Mouse (Mus musculus) lung, postnatal 36 days (tissue): ENCODE results near the gene Lrrc7.

Experiments
- DNase-seq: peaks from one replicate; pipeline ENCODE4 v3.0.0; 2022; ENCODE audit warnings: mixed read lengths

Gene Lrrc7

DNA sequence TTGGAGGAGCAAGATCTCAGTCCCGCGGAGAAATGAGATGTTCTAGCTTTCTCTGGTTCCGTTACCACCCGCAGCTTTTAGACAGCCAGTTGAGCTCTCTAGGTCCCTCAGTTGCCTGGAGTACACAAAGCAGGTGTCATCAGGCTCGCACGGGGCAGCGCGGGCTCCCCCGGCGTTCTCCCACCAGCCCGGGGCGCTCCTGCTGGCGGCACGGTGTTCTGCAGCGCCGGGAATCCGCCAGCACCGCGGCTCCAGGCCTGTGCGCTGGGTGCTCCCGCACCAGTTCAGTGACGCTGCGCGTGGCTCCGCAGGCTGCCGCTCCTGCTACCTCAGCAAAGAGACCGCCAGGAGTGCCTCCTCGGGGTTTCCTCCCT lies at the start of gene Lrrc7:
TSS of gene Lrrc7 (minus strand) at position 235 of the 374 bp plus-strand sequence.
- no peak for DNase-seq

DNA sequence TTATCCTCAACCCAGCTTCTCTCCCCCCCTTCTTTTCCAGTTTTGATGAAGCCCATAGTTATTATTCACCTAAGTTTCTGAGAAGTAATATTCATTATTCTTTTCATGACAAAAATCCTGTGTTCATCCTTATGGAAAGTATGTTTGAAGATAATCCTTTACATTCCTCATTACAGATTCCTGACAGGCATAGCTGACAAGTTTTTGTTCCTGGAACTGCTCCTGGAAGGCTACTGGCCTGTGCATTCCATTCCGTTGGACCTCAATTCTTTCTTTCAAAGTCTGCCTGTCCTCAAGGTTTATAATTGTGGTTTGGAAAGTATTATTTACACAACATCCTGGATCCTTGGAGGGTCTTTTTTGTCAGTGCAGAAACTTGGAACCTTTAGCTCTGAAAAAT lies 45.0 kb upstream of the Lrrc7 start:
- no peak for DNase-seq

DNA sequence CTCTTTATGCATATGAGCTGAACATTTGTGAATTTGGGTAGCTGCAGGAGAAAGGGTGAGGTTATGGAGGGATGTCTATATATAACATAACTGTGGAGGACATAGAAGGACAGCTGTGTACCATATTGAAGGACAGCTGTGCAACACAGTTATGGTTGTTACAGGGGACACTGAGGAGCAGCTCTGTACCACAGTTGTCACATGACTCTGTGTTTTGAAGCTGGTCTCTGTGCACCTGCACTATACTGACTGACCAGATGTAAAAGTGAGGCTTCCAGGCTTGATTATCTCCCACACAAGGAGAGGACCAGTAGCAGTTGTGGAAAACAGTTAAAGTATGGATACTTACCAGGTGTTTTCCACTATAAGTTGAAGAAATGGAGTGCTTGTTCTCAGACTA lies 43.3 kb upstream of the Lrrc7 start:
- DNase-seq = no peak

DNA sequence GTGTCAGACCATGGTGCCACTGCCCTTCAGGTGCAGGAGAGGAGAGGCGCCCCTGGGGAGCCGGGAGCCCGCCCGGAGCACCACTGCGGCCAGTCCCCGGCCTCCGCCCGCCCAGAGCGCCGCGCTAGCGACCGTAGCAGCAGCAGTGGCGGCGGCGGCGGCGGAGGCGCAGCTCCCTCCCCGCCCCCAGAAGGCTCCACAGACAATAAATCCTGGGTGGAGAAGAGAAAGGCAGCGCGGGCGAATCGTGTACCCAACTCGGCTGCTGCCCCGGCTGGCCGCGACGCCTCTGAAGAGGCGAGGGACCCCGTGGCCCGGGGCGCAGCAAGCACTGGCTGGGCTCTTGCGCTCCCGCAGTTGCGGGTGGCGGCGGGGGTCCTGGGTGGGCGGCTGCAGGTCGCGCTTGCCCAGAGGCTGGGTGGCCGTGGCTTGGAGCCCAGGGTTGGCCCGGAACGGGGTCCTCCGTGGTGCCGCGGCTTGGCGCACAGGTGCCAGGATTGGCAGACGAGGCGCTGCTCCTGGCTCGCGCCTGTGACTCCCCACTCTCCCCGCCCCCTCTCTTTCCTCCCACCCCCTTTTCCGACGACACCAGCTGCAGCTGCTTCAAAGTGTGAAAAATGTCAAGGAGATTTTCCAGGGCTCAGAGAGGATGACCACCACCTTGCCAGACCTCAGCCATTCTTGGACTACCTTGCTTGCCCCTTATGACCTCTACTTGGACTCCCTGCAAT lies 600 bp downstream of the Lrrc7 start:
- DNase-seq = no peak

DNA sequence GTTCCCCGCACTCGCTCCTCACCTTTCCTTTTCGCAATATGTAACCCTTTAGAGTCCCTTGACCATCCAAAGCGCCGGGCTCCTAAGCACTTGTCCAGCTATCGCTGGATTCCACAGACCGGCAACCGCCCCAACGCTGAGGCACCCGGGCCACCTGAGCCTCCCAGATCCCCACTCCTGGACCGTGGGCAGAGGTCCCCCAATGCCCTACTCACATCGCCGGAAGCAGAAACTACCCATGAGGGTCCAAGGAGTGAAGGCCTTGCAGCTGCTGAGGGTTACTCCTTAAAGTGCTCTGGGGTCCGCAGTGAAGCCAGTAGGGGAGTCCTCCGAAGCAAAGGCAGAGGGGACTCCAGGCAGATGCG lies 1.1 kb downstream of the Lrrc7 start:
- no peak for DNase-seq

DNA sequence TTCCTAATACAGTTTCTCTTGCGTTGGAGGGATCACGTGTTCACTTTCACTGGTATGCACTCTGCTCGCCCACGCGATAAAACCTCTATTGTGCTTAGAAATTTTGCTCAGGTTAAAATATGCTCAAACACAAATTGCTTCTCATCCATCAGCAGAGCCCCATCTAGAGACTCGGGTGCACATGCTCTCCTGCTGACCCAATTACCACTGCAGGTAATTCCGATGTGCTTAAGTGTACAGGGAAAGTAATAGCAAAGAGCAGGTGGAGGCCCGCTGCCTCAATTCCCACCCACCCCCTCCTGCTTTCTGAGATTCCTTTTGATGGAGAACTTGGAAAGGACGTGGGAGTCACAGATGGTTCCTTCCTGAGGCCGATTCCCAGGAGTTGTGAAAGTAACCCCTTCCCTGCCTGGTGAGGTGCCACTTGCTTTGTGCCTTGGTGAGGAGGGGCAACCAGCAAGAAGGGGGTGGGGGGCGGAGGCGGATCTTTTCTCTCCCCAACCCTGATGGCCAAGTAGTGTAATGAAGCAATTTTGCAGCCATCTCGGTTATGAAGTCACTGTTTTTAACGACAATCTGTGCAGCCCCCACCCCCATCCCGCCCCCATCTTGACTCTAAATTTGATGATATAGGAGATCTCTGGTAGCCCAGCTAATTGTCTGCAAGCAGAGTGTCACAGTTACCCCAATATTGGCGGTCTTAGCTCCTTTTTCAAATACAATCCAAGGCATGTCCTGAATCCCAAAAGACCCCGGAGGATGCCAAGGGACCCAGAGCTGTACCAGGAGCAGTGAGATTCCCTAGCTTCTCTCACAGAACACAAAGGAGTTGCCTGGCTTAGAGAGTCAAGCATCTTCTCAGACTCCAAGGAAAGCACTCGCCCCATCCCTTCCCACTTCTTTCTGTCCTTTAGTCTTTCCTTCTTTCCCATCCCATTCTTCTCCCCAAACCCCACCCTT lies 2.0 kb downstream of the Lrrc7 start:
- DNase-seq = peak; percentile 2

DNA sequence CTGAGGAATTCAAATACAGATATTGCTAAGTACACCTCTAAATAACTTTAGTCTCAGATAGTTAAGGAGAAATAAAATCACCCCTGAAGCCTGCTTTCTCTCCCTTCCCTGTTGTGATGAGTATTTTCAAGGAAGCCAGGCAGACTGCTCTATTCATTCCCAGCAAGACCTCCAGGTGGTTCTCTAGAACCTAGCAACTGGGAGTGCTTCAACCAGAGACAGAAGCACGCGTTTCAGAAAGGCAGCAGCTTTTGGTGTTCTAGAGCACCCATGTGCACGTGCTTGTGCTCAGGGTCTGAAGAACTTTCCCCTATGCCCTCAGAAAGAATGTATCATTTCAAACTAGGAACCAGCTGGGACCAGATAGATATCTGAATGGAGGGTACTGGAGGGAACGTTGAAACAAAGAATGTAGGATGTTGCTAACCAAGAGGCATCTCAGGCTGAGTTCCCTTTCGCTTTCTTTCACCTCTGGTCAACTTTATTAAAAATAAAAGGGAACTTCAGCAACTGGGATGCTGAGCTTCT lies 2.8 kb downstream of the Lrrc7 start:
- DNase-seq = no peak

DNA sequence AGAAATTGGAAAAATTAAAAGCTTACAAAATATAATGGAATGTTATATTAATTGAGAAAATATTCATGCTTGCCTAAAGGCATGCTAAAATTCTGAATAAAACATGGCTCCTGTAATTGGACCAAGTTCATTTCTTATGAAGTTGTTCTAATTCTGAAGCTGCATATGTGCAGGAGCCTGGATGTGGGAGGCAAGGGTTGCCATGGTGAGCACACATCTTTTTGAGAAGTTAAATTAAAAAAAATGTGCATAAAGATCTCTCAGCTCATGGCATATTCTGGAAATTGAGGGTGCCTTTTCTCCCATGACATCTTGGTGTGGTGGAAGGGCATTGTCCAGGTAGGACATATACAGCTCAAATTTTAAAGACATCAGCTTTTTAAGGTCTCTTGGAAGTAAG lies 3.4 kb downstream of the Lrrc7 start:
- DNase-seq = no peak

DNA sequence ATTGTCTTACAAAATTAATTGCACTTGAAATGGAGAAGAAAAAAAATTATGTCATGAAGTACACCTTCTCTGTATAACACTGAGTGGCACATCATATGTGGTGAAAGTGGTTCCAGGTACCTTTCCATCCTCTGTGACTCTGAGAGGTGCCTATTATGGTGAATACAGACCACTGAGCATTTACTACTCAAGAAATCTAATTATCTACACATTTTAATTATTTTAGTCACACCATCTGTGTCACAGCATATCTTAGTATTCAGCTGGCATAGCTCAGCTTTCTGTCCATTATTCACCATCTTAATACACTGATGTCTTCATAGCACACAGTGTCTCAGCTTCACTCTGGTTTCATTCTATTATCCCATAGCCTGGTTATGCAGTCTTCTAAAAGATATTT lies 7.7 kb downstream of the Lrrc7 start:
- DNase-seq = no peak

DNA sequence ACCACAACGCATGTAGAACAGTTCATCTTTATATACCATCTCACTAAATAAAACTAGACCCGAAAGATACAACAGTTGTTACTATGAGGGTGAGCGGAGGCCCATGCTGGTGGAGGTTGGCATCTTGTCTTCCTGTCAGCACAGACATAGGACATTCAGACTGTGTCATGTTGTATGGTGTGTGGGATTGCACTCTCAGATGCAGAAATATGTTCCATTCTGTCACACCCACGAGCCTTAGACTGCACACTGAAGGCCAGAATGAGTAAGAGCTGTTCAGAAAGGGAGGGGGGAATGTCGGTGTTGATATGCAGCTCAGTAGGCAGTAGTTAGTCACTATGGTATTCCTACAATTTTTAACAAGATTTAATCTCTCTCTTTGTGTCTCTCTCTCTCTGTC lies 9.9 kb downstream of the Lrrc7 start:
- DNase-seq = no peak

DNA sequence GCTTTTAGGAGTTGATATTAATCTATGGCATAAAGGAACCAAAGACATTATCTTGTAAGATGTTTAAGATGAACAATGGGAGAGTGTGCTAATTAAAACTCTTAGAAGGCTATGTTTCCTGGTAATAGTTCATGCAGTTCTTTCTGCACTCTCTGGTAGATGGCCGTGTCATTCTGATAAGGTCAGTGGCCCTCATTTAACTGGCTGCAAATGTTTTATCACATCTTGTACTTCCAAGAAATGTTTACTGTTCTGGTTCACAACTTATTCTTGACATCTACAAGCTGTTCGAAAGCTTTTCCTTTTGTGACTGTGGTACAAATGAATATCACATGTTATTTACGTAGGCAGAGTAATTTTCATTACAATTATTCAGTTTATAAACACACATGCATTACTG lies 18.5 kb downstream of the Lrrc7 start:
- no peak for DNase-seq

DNA sequence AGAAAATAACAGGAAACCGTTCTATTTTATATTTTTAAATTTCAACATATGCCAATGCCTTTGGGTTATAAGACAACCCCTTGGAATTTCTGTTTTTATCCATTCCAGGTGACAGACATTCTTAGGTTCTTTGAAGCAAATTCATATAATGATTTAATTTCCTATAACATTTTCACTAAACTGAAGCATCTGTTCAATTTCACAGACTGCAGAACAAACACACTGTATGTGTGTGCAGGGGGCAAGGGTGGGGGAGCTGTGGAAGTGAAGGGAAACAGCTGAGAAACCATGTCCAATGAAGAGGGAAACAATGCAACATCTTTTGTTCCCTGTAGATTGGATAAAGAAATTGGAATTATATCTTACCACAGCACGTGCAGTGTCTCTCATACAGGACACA lies 29.2 kb downstream of the Lrrc7 start:
- DNase-seq = no peak

DNA sequence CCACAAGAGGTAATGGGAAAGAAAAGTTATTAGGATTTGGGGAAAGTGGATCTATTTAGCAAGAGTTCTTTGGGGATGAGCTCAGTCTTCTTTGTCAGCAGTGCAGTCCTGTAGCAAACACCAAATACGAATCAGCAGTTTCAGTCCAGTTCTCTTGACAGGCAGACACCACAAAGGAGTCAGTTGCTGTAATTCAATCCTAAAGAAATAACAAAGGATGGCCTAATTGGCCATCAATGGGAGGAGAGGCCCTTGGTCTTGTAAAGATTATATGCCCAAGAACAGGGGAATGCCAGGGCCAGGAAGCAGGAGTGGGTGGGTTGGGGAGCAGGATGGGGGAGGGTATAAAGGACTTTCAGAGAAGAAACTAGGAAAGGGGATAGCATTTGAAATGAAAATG lies 33.5 kb downstream of the Lrrc7 start:
- DNase-seq = no peak

DNA sequence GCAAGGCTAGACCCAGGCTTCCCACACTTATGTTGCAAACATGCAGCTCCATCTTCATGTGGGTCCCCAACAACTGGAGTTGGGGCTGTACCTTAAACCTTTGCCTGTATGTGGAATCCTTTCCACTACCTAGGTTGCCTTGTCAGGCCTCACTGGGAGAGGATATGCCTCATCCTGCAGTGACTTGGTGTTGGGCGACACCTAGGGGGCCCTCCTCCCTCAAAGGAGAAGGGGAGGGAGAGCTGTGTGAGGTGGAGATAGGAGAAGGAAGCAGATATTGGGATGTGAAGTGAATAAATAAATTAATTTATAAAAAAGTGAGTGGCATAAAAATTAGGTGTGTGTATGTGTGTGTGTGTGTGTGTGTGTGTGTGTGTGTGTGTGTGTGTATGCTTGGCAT lies 68.3 kb downstream of the Lrrc7 start:
- no peak for DNase-seq

DNA sequence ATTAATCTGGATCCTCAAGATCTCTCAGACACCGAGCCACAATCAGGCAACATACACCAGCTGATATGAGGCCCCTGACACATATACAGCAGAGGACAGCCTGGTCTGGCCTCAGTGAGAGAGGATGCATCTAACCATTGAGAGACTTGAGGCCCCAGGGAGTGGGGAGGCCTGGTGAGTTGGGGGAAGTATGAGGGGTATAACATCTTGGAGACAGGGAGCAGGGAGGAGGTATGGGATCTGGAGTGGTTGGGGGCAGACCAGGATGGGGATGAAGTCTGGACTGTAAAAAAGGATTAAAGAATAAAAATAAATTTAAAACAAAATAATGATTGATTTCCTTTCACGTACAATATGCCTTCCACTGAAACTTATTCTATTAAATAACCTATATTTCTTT lies 82.3 kb downstream of the Lrrc7 start:
- no peak for DNase-seq

DNA sequence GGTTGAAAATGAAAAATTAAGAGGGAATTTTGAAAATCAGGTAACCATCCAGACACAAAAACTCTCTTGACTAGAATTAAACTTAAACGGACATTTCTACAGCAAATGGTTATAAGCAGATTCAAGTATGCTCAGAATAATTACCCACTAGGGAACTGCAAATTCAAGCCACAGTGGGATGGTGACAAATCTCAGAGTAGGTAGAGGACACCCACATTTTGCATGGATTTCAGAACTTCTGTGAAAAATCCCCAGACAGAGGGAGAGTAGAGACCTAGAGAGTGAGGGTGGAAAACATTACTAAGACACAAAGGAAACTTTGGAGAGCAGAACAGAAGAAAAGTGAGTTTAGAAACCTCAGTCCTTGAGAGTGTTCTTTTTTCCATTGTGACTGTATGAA lies 161.4 kb downstream of the Lrrc7 start:
- no peak for DNase-seq

DNA sequence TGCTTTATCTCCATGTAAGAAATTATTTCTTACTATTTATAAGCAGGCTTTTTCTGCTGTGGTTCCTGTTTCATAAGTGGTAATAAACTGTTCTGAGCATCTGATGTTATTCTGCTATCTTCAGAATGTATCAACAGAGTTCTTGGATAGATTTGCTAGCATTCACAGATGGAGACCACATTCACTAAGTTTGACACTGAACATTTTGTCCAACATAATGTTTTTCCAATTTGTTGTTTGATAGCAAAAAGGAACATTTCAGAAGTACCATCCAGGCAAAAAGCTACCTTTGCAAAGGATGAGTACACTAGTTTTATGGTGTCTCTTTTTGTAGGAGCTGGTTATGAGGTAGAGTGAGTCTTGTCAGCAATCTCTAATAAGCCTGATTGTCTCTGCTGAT lies 170.5 kb downstream of the Lrrc7 start:
- DNase-seq = no peak

DNA sequence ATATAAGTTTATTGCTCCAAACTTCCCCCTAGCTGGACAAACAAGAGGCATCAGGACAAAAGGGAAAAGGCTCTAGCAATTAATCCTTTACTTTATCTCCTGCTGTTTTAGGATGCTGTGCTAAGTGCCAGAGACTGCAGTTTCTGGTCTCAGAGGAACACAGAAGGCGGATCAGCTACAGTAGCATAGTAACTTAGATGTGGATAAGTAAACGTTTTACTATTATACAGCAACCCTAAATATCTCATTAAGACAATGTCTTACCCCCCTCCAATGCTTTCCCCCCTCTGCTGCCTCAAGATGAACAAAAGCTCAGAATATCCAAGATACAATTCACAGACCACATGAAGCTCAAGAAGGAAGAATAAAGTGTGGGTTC lies 174.0 kb downstream of the Lrrc7 start:
- DNase-seq = no peak

DNA sequence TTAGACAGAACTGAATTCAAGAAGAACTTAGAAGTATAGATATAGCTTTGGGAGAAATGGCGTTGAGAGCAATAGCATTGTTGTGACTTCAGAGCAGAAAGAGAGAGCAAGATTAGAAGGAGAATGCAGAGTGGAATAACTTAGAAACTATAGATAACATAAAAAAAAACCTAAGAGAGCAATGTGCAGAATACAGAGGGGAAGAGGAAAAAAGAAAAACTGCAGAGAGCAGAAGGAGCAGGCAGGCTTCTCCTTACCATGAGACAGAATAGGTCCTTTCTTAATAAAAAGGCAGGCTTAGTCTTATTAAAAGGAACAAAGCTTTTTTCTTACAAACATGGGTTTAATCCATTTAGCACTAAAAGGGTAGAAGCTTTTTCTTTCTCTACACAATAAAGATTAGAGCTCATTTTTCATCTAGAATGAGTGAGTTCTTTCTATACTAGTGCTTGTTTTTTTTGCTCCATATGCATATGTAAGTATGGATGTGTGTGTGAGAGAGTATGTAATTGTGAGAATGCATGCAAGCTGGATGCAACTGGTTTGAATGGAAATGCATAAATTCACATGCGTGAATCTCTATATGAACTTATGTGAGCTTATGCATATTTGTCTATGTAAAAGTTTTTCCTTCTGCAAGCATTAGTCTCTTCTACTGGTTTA lies 174.5 kb downstream of the Lrrc7 start:
- no peak for DNase-seq

DNA sequence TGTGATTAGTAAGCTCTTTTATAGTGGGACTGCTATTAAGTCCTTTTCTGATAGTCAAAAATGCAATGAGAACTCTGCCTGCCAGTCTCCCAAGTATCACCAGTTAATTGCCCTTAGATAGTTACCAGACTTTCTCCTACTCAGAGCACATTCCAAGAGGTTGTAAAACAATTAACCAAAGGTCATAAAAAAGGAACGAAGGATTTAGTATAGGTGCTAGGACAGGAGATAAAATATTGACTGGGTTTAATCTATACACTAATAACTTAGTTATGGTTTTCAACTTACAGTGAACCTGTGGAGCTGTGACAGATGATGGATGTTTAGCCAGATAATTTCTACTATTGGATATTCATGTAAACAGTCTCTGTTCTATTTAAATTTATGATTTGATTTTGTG lies 175.2 kb downstream of the Lrrc7 start:
- DNase-seq = no peak

DNA sequence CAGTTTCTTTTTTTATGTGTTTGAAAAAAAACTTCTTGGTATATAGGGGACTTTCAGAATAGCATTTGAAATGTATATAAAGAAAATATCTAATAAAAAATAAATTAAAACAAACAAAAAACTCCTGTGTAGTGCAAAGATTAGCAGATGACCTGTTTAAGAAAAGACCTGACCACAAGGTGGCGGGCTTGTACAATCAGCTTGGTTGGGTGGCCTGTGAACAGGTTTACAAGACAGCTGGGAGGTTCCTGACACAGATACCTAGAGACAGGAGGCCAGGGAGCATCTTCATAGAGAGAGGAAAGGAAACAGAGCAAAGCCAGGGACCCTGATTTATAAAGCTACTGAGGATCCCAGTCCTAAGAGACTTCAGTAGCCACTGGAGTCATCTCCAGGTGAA lies 186.1 kb downstream of the Lrrc7 start:
- DNase-seq = peak; percentile 18

DNA sequence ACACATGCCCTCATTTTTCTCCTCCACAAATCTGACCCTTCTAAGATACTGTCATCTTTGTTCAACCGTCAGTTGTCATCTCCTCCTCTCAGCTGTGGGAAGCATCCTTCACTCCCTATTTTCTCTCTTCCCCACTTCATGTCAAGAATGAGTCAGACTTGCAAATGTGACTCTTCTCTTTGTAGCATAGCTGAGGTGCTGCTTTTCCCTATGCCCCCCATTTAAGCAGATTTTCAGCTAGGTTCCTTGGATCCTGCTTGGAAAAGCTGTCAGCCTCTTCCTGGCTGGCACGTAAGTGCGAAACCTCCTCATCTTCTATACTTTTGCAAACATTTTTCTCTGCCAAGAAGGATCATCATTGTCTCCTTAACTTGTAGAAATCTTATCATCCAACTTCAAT lies 192.9 kb downstream of the Lrrc7 start:
- DNase-seq = no peak

DNA sequence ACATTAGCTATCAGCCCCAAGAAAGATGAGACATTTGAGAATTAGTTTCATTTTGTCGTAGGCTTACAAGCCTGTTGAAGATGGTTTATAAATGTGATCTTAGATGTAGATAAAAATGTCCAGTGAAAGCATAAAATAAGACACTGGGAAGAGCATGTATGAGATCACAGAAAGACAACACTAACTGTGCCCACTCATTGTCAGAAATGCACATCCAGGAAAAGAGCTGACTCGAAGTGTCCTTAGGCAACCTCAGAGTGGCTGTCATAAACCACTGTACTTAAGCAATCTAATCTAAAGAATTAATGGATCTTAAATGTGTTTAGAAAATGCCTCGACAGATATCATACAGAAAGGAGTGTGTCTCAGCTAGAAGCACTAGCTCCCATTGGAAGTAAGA lies 196.2 kb downstream of the Lrrc7 start:
- no peak for DNase-seq

DNA sequence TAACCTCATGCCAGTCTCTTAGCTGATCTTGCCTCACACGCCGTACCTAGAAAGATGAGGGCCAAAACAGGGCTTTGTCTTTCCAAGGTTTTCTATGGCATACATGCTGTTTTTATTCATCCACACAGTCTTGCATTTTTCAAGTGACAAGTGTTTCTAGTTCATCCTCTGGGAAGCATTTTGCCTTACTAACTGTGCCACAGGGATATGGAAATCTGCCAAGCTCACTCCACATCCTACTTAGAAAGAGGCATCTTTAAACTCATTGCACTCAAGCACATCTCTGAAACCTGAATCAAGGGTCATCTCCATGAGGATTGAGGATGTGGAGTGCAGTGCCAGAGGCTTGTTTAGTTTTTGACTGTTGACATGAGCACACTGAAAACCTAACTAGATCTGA lies 199.9 kb downstream of the Lrrc7 start:
- DNase-seq = no peak
